ENCODE assay signal across 26 mouse cellular contexts in the genomic region with DNA sequence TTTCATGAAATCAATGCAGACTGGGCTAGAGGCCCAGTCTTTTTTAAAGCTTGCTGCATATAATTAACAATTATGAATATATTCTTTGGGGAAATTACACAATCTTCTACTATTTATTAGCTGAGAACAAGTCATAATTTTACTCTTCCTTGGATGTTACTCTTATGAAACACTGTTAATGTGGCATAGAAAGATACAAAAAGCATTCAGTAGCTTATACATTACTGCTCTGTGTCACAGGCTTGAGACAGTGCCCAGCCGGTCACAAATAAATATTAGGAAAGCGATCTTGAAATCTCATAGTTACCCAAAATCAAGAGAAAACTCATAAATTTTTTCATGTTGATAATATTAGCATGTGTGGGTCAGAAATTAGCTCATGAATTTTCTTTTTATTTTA.
"Had no signal": no experiment of that assay in that cellular context is flagged by ENCODE, and none has a peak within 500 bp of the region (broad histone marks: within the 10 kb centered on the region; RNA-seq: fewer than 3 reads in every experiment).

No protein-coding gene starts in this region.

- H3K4me2 ChIP-seq: heart, embryonic 11.5 days; heart, embryonic 13.5 days; heart, embryonic 15.5 days; hindbrain, embryonic 12.5 days; hindbrain, embryonic 14.5 days; intestine, embryonic 15.5 days; limb, embryonic 12.5 days had no signal

- H3K9ac ChIP-seq: forebrain, postnatal 0 days; heart, embryonic 13.5 days; heart, embryonic 15.5 days; hindbrain, embryonic 12.5 days; hindbrain, embryonic 14.5 days; intestine, embryonic 15.5 days; limb, embryonic 12.5 days had no signal

- H3K9me3 ChIP-seq: heart, embryonic 13.5 days; heart, embryonic 15.5 days; hindbrain, embryonic 10.5 days; hindbrain, embryonic 12.5 days; intestine, embryonic 15.5 days; limb, embryonic 10.5 days; limb, embryonic 12.5 days had no signal

- H3K27ac ChIP-seq: heart, adult 2 months; heart, embryonic 13.5 days; heart, embryonic 15.5 days; hindbrain, embryonic 10.5 days; hindbrain, embryonic 12.5 days; intestine, embryonic 15.5 days; left cerebral cortex, adult 2 months; limb, embryonic 10.5 days; limb, embryonic 12.5 days had no signal

- H3K36me3 ChIP-seq: heart, embryonic 13.5 days; heart, embryonic 15.5 days; intestine, embryonic 15.5 days; limb, embryonic 10.5 days; limb, embryonic 12.5 days had no signal

- H3K4me3 ChIP-seq: heart, adult 2 months; heart, embryonic 13.5 days; heart, embryonic 15.5 days; hindbrain, embryonic 10.5 days; hindbrain, embryonic 12.5 days; intestine, embryonic 15.5 days; left cerebral cortex, adult 2 months; limb, embryonic 10.5 days; limb, embryonic 12.5 days had no signal

- H3K27me3 ChIP-seq: heart, embryonic 13.5 days; heart, embryonic 15.5 days; hindbrain, embryonic 12.5 days; intestine, embryonic 15.5 days; limb, embryonic 12.5 days had no signal

- DNase-seq: forebrain, postnatal 0 days; gastrocnemius, postnatal 14 days; gastrocnemius, postnatal 36 days; heart, adult 11 months; heart, adult 2 months; heart, postnatal 14 days; heart, postnatal 36 days; kidney, adult 18-20 months; kidney, adult 8-10 months; kidney, postnatal 10 days; kidney, postnatal 25 days; kidney, postnatal 4 days; liver had no signal

- H3K4me1 ChIP-seq: heart, embryonic 13.5 days; heart, embryonic 15.5 days; hindbrain, embryonic 10.5 days; intestine, embryonic 15.5 days; limb, embryonic 10.5 days; limb, embryonic 12.5 days had no signal

- ATAC-seq: forebrain, postnatal 0 days; hindbrain, embryonic 16.5 days; inflammation-experienced regulatory T-cells, adult 6 months; intestine, embryonic 15.5 days; intestine, postnatal 0 days had no signal
